Mouse (Mus musculus) liver, adult 2 months (tissue): ENCODE data around the gene Hexb. TPM values are rescaled to one million over a fixed set of nuclear protein-coding genes. Genes with fewer than 3 reads are reported as not detected.
"Not testable (repeated sequence)": the region's sequence is repeated elsewhere in the genome, so short reads cannot be mapped to it uniquely, and the experiment has no call there.

Experiments used
- DNase-seq: peaks from one replicate; pipeline ENCODE4 v3.0.0-alpha.2; 2011; ENCODE audit warnings: low read depth, low spot score; ENCODE audit errors: extremely low read depth
- H3K27ac ChIP-seq: fragments of 200-500 bp; replicated peaks from 2 replicates; pipeline ENCODE4 v1.5.1; 2012; ENCODE audit warnings: low read depth, mild to moderate bottlenecking, control low read depth, inconsistent platforms, low read length; ENCODE audit not compliant: insufficient read depth
- H3K27me3 ChIP-seq: fragments of 200-500 bp; 2 replicates; pipeline ENCODE4 v1.6.1; 2012; ENCODE audit warnings: mild to moderate bottlenecking, moderate library complexity, low read length, inconsistent platforms; ENCODE audit not compliant: control insufficient read depth, insufficient read depth
- H3K36me3 ChIP-seq: fragments of 200-500 bp; 2 replicates; pipeline ENCODE4 v1.6.1; 2012; ENCODE audit warnings: low read length, inconsistent platforms; ENCODE audit not compliant: control insufficient read depth, insufficient read depth
- H3K4me1 ChIP-seq: fragments of 200-500 bp; 2 replicates; pipeline ENCODE4 v1.6.1; 2011; ENCODE audit warnings: low read length; ENCODE audit not compliant: control insufficient read depth, insufficient read depth
- H3K4me3 ChIP-seq: fragments of 200-500 bp; 2 replicates; pipeline ENCODE4 v1.5.1; 2011; ENCODE audit warnings: low read depth, mild to moderate bottlenecking, control low read depth, low read length, moderate library complexity; ENCODE audit not compliant: insufficient read depth
- H3K79me2 ChIP-seq: fragments of 200-500 bp; 2 replicates; pipeline ENCODE4 v1.6.1; 2012; ENCODE audit warnings: inconsistent platforms, mild to moderate bottlenecking, low read length, moderate library complexity; ENCODE audit not compliant: control insufficient read depth, insufficient read depth
- H3K9ac ChIP-seq: fragments of 200-500 bp; 2 replicates; pipeline ENCODE4 v1.6.1; 2012; ENCODE audit warnings: low read depth, mild to moderate bottlenecking, control low read depth, inconsistent platforms, low read length
- CTCF ChIP-seq: fragments of 200-500 bp; IDR thresholded peaks from 2 replicates; pipeline ENCODE4 v1.5.1; 2011; ENCODE audit warnings: low read depth, low read length, control low read depth
- POLR2A ChIP-seq: fragments of 200-500 bp; IDR thresholded peaks from 2 replicates; pipeline ENCODE4 v1.6.1; 2011; ENCODE audit warnings: low read length, control low read depth; ENCODE audit not compliant: insufficient read depth; ENCODE audit errors: extremely low read depth
- WGBS: fragments of 180-500 bp; shearing (Covaris S2); methylation state at CpG from one replicate; pipeline ENCODE4 v1.1.7; 2018; 5-methylcytosine and 5-hydroxymethylcytosine counted together
- polyA plus RNA-seq: library from polyadenylated mRNA; depleted of rRNA; stranded (reverse); fragments of >200 nt; gene quantifications from 2 replicates; pipeline ENCODE4 v1.2.3, GENCODE M21; 2012
- total RNA-seq: library from RNA; depleted of rRNA; stranded (reverse); fragments of >200 nt; gene quantifications from 2 replicates; pipeline ENCODE4 v1.2.3, GENCODE M21; 2014

The Hexb gene
- total and polyA plus RNA-seq, 2 experiments: 43.1 to 48.1 TPM

- Histone ChIP-seq H3K79me2 (no peaks in the 10 kb centered on the region), H3K9ac (no peak overlapping the region), H3K4me3 (no peak overlapping the region), H3K36me3 (peaks cover 64% of the 10 kb centered on the region), H3K27ac (no peak overlapping the region; the same call in 1 of the 2 replicates), H3K27me3 (no peaks in the 10 kb centered on the region), H3K4me1 (peaks cover 2% of the 10 kb centered on the region; the same call in 1 of the 2 replicates)
- 61% methylated on average over 10 of the region's 10 CpGs for WGBS
- peak; percentile 82 for DNase-seq
- no peak for TF ChIP-seq CTCF
- no peak for TF ChIP-seq POLR2A
These were observed 22.5 kb downstream of the Hexb start for GRCm38 (mm10) chr13:97175520-97176264.

DNA sequence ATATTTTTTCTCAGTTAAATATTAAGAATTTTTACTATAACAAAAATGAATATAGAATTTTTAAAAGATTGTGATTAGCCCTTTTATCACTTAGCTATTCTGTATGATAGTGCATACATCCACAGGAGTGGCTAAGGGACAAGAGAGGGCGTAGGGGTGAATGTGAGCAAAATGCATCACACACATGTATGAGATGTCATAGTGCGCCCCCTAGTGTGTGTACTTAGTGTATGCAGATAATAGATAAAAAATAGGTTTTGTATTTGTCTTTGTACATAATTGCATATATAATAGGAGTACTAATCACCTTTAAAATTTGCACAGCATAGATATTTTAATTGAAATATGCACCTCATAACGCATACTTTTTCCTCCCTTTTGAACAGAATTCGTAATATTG is 52.3 kb downstream of the Hexb start:
- Histone ChIP-seq H3K4me3 (no peak overlapping the region), H3K4me1 (no peaks in the 10 kb centered on the region), H3K27me3 (no peaks in the 10 kb centered on the region), H3K27ac (no peak overlapping the region), H3K79me2 (peaks cover under 1% of the 10 kb centered on the region; the same call in 1 of the 2 replicates), H3K9ac (no peak overlapping the region), H3K36me3 (peaks cover 49% of the 10 kb centered on the region)
- TF ChIP-seq POLR2A (no peak), CTCF (peak; percentile 47)
- WGBS: 63% methylated on average over 4 of the region's 4 CpGs
- DNase-seq: peak; percentile 36

GRCm38 (mm10) chr13:97142321-97142720 is 55.8 kb downstream of the Hexb start:
- H3K36me3 ChIP-seq: peaks cover 28% of the 10 kb centered on the region
- H3K27me3 ChIP-seq: no peaks in the 10 kb centered on the region
- H3K79me2 ChIP-seq: peaks cover 6% of the 10 kb centered on the region; the same call in 1 of the 2 replicates
- H3K4me3 ChIP-seq: no peak overlapping the region
- TF ChIP-seq CTCF: no peak
- TF ChIP-seq POLR2A: no peak
- 0 out of 2 replicates have a peak, but pooled peaks cover 3% of the 10 kb centered on the region for H3K4me1 ChIP-seq
- no peak for DNase-seq
- WGBS: 86% methylated on average over 7 of the region's 7 CpGs
- no peak overlapping the region for H3K9ac ChIP-seq
- H3K27ac ChIP-seq: no peak overlapping the region

- H3K27ac ChIP-seq: peak overlapping the region; percentile 88
- not testable (repeated sequence) for H3K79me2 ChIP-seq, H3K4me1 ChIP-seq, DNase-seq, H3K27me3 ChIP-seq
- H3K36me3 ChIP-seq: peaks cover 17% of the 10 kb centered on the region
- peak overlapping the region; percentile 95 for H3K4me3 ChIP-seq
- H3K9ac ChIP-seq: peak overlapping the region; percentile 93; the same call in 1 of the 2 replicates
- WGBS: 18% methylated on average over 8 of the region's 8 CpGs
These were observed 59.7 kb downstream of the Hexb start for GRCm38 (mm10) chr13:97138404-97138931.

DNA sequence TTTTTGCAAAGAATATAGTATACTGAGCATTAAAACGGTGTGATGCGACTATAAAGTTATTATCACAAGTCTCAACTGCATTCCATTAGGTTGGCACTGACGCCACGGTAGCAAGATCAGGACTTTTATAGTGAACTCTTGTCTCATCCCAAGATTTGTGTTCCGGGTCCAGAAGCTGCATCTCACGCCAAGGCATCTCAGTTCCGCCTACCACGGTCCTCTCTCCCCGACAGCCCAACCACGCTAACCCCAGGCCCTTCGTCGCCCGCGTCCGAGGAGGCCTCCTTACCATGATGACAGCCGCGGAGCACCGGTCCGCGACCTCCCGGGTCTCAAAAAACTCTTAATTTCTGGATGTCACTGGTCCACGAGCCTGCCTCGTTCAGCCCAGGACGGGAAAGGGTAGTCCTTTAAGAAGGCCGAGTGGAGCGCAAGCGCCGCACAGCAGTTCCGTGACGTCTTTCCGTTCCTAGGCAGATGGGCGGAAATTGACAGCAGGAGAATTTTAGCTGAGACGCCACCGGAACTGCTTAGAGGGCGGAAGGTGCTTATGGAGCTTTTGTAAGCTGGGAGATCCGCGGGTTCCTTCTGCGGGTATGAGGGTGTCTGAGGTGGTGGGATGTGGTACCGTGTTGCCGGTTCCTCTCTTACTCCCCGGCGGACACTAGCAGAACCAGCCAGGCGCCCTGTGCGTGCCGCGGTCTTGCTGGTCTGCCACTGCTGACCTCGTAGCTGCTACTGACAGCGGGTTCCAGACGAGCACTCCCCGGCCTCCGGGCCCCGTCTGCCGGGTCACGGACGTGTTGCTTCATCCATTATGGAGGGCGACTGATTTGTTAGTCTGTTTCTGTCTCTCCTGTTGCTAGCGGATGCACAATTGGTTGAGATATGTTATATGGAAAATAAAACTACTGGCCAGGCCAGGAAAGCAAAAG is 60.4 kb downstream of the Hexb start, which contains the start of the genes Gfm2 and Nsa2:
Gfm2 (plus strand) TSS at position 472 of the 935 bp plus-strand sequence.
Nsa2 (minus strand) TSS at position 472 of the 935 bp plus-strand sequence.
- WGBS: under 1% methylated on average over 57 of the region's 57 CpGs
- DNase-seq: peak; percentile 95

GRCm38 (mm10) chr13:97130413-97130812 is 67.7 kb downstream of the Hexb start:
- not testable (repeated sequence) for H3K9ac ChIP-seq, H3K27ac ChIP-seq, H3K4me1 ChIP-seq, H3K27me3 ChIP-seq, H3K79me2 ChIP-seq, H3K4me3 ChIP-seq, DNase-seq
- WGBS: no CpG with 5 or more reads among the region's 2 CpGs
- peaks cover 26% of the 10 kb centered on the region for H3K36me3 ChIP-seq

More for the DNA sequence above, 60.4 kb downstream of the Hexb start, which contains the start of the genes Gfm2 and Nsa2:
- TF ChIP-seq POLR2A (peak; percentile 70), CTCF (no peak)
- H3K79me2 ChIP-seq: peaks cover 6% of the 10 kb centered on the region; the same call in 1 of the 2 replicates
- H3K27me3 ChIP-seq: no peaks in the 10 kb centered on the region
- H3K9ac ChIP-seq: peak within 1 kb of the TSS; percentile 93
- H3K27ac ChIP-seq: peak within 1 kb of the TSS; percentile 88
- peaks cover 20% of the 10 kb centered on the region for H3K36me3 ChIP-seq
- peak within 1 kb of the TSS; percentile 95 for H3K4me3 ChIP-seq
- H3K4me1 ChIP-seq: peaks cover 3% of the 10 kb centered on the region; the same call in 1 of the 2 replicates

GRCm38 (mm10) chr13:97129654-97130053 is 68.5 kb downstream of the Hexb start:
- H3K36me3 ChIP-seq: peaks cover 21% of the 10 kb centered on the region
- H3K4me3 ChIP-seq, H3K9ac ChIP-seq, H3K4me1 ChIP-seq, H3K79me2 ChIP-seq, H3K27me3 ChIP-seq, DNase-seq, H3K27ac ChIP-seq: not testable (repeated sequence)
- 86% methylated on average over 4 of the region's 4 CpGs for WGBS
